Mouse (Mus musculus): Measurements from ENCODE around the gene Gm10073. TPM values are rescaled to one million over a fixed set of nuclear protein-coding genes. Genes with fewer than 3 reads are reported as not detected.

Gm10073 gene
- polyA plus RNA-seq, 1 experiment from 2014 or later = 13.3 TPM

DNA sequence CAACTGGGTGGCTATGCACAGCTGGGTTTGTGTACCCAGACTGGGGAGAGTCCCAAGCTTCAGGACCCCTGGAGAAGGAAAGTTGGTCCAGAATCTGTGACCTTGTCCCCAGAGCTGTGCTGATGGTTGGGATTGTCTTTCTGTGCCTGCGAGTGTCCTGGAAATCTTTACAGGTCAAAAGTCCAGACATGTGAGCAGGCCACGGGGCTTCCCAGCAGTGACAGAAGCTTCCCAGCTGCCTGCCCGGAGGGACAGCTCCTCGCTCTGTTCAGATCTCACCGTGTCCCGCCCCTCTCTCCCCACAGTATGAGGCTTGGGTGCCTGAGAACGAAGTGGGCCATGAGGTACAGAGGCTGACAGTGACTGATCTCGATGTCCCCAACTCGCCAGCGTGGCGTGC, 32.3 kb downstream of the Gm10073 start:
- ATAC-seq (ENCODE audit: insufficient number of reproducible peaks, low FRiP score, low TSS enrichment, low read depth) = no peak
- H3K36me3 ChIP-seq = peaks cover 52% of the 10 kb centered on the region

DNA sequence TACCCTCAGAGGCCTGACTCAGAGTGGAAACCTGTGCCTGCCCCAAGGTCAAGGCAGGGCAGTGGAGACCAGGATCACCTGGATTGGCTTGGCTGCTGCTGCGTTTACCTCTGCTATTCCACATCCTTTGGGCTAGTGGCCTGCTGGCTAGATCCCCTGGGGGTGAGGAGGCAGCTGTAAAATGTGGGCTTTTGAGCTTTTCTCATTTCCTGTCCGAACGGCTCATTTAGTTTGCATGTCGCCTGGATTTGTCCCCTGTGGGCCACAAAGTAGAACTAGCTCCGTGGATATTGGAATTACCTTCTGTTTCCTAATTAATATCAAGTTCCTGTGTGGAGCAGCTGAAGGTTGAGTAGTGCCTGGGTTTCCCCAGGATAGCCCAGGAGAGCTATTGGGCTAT, 34.1 kb downstream of the Gm10073 start:
- Histone ChIP-seq H3K4me3 (no peak overlapping the region), H3K27ac (no peak overlapping the region), H3K36me3 (peaks cover 36% of the 10 kb centered on the region), H3K9ac (no peak overlapping the region), H3K27me3 (no peaks in the 10 kb centered on the region), H3K4me2 (no peak overlapping the region), H3K9me3 (no peaks in the 10 kb centered on the region), H3K4me1 (peaks cover 10% of the 10 kb centered on the region)
- WGBS = 27% methylated on average over 5 of the region's 5 CpGs
- no peak for ATAC-seq (ENCODE audit: insufficient number of reproducible peaks, low FRiP score, low TSS enrichment, low read depth)

More for the DNA sequence above, 32.3 kb downstream of the Gm10073 start:
- Histone ChIP-seq H3K4me2 (no peak overlapping the region), H3K9me3 (no peaks in the 10 kb centered on the region), H3K27me3 (no peaks in the 10 kb centered on the region), H3K27ac (no peak overlapping the region), H3K4me3 (no peak overlapping the region), H3K9ac (no peak overlapping the region), H3K4me1 (0 out of 2 replicates have a peak, but pooled peaks cover 3% of the 10 kb centered on the region)
- 83% methylated on average over 11 of the region's 11 CpGs for WGBS

DNA sequence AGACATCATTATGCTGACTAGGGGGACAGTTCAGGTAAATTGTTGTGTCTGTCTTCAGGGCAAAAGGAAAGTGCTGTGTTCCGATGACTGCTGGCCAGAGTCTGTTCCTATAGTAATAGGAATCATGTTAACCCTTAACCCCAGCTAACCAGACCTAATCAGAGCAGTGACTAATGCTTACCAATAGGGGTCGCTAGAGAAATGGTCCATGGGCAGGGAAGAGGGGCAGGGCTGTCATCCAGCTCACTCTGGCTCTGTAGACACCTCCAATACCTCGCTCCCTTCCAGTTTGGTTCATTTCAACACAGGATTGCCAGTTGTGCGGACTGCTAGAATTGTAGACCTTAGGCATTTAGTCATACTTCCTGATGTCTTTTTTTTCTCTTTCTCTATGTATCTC, 37.8 kb downstream of the Gm10073 start:
- Histone ChIP-seq H3K9ac (no peak overlapping the region), H3K9me3 (no peaks in the 10 kb centered on the region), H3K4me2 (no peak overlapping the region), H3K4me1 (peaks cover 22% of the 10 kb centered on the region), H3K27ac (no peak overlapping the region), H3K36me3 (peaks cover 15% of the 10 kb centered on the region), H3K4me3 (no peak overlapping the region), H3K27me3 (no peaks in the 10 kb centered on the region)
- ATAC-seq (ENCODE audit: insufficient number of reproducible peaks, low FRiP score, low TSS enrichment, low read depth) = no peak
- WGBS = 74% methylated on average over 4 of the region's 4 CpGs

DNA sequence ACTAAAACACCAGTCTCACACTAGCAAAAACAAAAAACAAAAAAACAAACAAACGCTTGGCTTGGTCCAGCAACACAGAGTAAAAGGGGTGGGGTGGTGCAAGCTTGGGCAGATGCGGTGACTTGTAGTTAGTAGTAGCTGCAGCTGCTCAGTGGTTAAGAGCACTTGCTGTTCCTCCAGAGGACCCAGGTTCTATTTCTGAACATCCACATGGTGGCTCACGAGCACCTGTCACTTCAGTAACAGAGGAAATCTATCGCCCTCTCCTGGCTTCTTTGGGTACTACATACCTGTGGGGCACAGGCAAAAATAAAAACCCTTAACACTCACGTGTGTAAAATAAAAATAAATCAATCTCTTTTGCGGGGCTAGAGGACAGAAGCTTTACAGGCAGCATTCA, 38.8 kb downstream of the Gm10073 start:
- Histone ChIP-seq H3K4me3 (no peak overlapping the region), H3K4me1 (peaks cover 22% of the 10 kb centered on the region), H3K9me3 (no peaks in the 10 kb centered on the region), H3K9ac (no peak overlapping the region), H3K27ac (no peak overlapping the region), H3K27me3 (no peaks in the 10 kb centered on the region), H3K4me2 (no peak overlapping the region), H3K36me3 (peaks cover 13% of the 10 kb centered on the region)
- 34% methylated on average over 6 of the region's 6 CpGs for WGBS
- no peak for ATAC-seq (ENCODE audit: insufficient number of reproducible peaks, low FRiP score, low TSS enrichment, low read depth)

DNA sequence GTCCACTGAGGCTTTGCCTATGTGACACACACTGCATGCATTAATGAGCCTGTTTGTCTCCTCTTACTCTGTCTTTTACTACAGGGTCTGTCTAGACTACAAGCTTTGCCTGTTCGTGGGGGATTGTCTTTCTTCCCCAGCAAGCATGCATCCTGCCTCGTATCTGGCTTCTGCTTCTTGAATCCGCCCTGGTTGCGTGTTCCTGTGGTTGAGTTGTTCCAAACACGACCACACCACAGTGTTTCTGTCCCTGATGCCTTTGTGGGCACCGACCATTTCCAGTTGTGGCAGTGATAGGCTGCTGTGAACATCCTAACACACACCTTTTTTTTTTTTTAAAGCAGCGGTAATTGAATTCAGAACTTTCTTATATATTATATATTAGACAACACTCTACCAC, 39.6 kb downstream of the Gm10073 start:
- Histone ChIP-seq H3K27me3 (no peaks in the 10 kb centered on the region), H3K9ac (no peak overlapping the region), H3K36me3 (peaks cover 13% of the 10 kb centered on the region; the same call in 1 of the 2 replicates), H3K4me1 (peaks cover 22% of the 10 kb centered on the region), H3K27ac (no peak overlapping the region), H3K9me3 (no peaks in the 10 kb centered on the region), H3K4me3 (no peak overlapping the region), H3K4me2 (no peak overlapping the region)
- ATAC-seq (ENCODE audit: insufficient number of reproducible peaks, low FRiP score, low TSS enrichment, low read depth) = no peak
- WGBS = 55% methylated on average over 7 of the region's 7 CpGs

DNA sequence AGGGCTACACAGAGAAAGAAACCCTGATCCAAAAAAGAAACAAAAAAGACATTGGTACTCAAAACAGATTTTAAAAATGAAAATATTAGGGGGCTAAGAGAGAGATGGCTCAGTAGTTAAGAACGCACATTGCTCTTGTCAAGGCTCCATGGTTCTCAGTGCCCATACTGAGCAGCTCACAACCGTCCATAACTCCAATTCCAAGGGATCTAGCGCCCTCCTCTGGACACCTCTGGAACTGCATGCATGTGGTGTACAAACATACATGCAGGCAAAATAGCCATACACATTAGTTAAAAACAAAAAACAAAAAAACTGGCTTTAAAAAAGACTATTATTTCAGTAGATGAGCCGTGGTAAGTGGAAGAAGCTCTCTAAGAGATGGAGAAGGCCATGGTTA, 42.7 kb downstream of the Gm10073 start:
- ATAC-seq (ENCODE audit: insufficient number of reproducible peaks, low FRiP score, low TSS enrichment, low read depth) = no peak
- WGBS = 78% methylated on average over 4 of the region's 4 CpGs
- peaks cover 6% of the 10 kb centered on the region; the same call in 1 of the 2 replicates for H3K36me3 ChIP-seq
- H3K4me3 ChIP-seq = no peak overlapping the region
- H3K9ac ChIP-seq = no peak overlapping the region
- no peak overlapping the region for H3K4me2 ChIP-seq
- peaks cover 30% of the 10 kb centered on the region for H3K4me1 ChIP-seq
- H3K27ac ChIP-seq = no peak overlapping the region
- H3K9me3 ChIP-seq = no peaks in the 10 kb centered on the region
- no peaks in the 10 kb centered on the region for H3K27me3 ChIP-seq

DNA sequence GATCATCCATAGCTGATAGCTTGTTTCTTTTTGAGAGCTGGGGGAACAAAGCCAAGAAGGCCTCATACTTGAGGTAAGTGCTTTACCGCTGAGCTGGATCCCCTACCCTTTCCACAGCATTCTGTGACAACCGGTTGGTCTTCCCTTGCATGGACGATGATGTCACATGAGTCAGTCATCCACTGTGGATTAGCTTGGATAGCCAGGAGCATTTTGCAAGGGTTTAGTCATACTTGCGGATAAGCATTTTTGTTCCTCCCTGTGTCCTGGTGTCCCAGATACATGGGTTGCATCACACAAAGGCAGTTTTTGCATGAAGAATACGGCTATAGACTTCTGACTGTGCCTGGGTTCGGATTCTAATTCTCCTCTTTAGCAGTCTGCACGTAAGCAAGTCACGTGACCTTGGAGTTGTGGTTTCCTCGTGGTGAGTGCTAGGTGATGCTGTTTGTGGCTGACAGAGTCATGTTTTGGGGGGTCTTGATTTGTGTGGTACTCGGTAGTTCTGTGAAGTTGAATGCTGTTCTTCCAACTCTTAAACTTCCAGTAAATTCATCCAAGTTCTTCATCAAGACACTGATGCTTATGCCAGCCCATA, 43.3 kb downstream of the Gm10073 start:
- H3K9ac ChIP-seq = no peak overlapping the region
- H3K9me3 ChIP-seq = no peaks in the 10 kb centered on the region
- H3K4me1 ChIP-seq = peaks cover 32% of the 10 kb centered on the region
- no peaks in the 10 kb centered on the region for H3K27me3 ChIP-seq
- WGBS = 88% methylated on average over 10 of the region's 10 CpGs
- H3K36me3 ChIP-seq = peaks cover 6% of the 10 kb centered on the region; the same call in 1 of the 2 replicates
- H3K4me3 ChIP-seq = no peak overlapping the region
- H3K4me2 ChIP-seq = no peak overlapping the region
- no peak for ATAC-seq (ENCODE audit: insufficient number of reproducible peaks, low FRiP score, low TSS enrichment, low read depth)
- H3K27ac ChIP-seq = no peak overlapping the region

DNA sequence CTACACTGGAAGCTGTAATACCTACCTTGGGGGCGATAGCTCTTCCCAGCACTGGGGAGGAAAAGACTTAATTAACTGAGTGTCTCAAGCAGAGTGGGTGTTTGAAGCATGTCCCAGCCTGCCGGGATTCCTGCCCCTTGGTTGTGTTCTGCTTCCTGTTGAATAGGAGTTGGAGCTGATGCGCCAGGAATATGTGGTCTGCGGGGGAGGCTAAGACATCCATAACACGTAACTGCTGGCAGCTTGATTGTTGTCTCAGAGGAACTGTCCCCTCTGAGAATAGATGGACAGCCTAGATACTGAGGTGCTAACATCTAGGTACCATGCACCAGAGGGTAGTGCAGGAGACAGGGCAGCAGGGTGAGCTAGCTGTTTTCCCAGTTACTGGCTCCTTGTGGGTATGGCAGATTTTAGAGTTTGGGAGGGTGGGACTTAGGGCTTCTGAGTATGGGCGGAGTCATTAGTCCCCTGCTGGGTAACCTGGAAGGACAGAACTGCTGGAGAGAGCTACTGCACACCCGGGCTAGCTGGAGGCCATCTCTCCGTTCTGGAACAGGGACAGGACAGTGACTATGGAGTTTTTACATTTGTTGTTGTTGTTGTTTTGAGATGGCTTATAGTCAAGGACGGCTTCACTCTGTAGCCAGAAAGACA, 44.5 kb downstream of the Gm10073 start:
- Histone ChIP-seq H3K9ac (no peak overlapping the region), H3K4me1 (peaks cover 22% of the 10 kb centered on the region), H3K4me3 (no peak overlapping the region), H3K27me3 (no peaks in the 10 kb centered on the region), H3K27ac (peak overlapping the region; percentile 47; the same call in 1 of the 2 replicates), H3K9me3 (no peaks in the 10 kb centered on the region), H3K4me2 (no peak overlapping the region), H3K36me3 (peaks cover 6% of the 10 kb centered on the region; the same call in 1 of the 2 replicates)
- WGBS = 71% methylated on average over 9 of the region's 9 CpGs
- no peak for ATAC-seq (ENCODE audit: insufficient number of reproducible peaks, low FRiP score, low TSS enrichment, low read depth)

DNA sequence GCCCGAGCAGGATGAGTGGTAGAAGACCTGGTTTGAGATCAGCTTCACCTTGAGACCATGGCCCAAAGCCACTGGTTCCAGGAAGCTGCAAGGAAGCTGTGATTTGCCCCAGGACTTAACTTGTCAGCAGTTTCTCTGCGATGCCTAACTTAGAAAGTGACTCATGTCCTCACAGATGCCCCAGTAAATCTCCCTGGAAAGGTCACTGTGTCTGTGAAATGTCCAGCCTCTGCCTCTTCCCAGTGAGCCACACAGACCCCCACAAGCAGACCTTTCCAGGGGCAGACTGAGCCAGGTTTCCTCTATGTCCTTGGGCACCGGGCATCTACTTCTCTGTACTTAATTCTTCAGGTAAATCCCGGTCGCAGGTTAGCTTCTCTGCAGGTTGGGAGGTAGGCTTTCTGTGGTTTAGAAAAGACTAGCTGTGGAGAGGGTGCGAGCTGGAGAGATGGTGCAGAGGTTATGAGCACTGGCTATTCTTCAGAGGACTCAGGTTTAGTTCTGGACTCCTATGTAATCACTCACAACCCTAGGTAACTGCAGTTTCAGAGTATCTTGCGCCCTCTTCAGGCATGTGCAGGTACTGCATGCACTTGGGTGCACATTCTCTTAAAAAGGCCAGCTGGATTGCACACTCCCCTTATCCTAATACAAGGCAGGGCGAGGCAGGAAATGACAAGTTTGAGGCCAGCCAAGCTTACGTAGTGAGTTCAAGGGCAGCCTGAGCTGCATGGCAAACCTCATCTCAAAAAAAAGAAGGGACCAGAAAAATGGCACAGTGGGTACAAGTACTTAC, 45.8 kb downstream of the Gm10073 start:
- H3K36me3 ChIP-seq = peaks cover 3% of the 10 kb centered on the region; the same call in 1 of the 2 replicates

DNA sequence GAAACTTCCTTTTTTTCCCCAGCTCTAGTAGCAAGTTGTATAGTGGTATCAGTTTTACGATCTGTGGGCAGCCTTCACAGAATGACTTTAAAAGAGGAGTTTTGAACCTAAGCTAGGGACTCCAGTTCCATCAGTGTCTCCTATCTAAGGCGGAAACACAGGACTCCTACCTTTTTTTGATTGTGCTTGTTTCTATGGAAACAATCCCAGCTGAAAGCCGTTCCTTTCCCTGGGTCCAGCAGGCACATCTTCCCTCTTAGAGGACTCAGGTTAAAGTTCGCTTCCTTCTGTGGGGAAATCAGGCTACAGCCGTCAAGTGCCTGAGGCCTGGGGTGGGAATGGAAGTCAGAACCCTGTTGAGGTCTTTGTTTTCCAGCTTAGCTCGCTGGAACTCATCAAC, 46.5 kb downstream of the Gm10073 start:
- H3K9me3 ChIP-seq = no peaks in the 10 kb centered on the region
- H3K27ac ChIP-seq = no peak overlapping the region; the same call in 1 of the 2 replicates
- H3K36me3 ChIP-seq = peaks cover 3% of the 10 kb centered on the region; the same call in 1 of the 2 replicates
- H3K4me2 ChIP-seq = no peak overlapping the region
- H3K4me3 ChIP-seq = no peak overlapping the region
- no peak overlapping the region for H3K9ac ChIP-seq
- 44% methylated on average over 6 of the region's 6 CpGs for WGBS
- H3K4me1 ChIP-seq = peaks cover 20% of the 10 kb centered on the region
- no peaks in the 10 kb centered on the region for H3K27me3 ChIP-seq
- no peak for ATAC-seq (ENCODE audit: insufficient number of reproducible peaks, low FRiP score, low TSS enrichment, low read depth)

More for the DNA sequence above, 45.8 kb downstream of the Gm10073 start:
- H3K9me3 ChIP-seq = no peaks in the 10 kb centered on the region
- ATAC-seq (ENCODE audit: insufficient number of reproducible peaks, low FRiP score, low TSS enrichment, low read depth) = no peak
- no peak overlapping the region for H3K9ac ChIP-seq
- no peak overlapping the region for H3K4me3 ChIP-seq
- H3K4me2 ChIP-seq = no peak overlapping the region
- H3K4me1 ChIP-seq = peaks cover 15% of the 10 kb centered on the region
- H3K27ac ChIP-seq = peak overlapping the region; percentile 33; the same call in 1 of the 2 replicates
- H3K27me3 ChIP-seq = no peaks in the 10 kb centered on the region
- 85% methylated on average over 9 of the region's 9 CpGs for WGBS

Measured in limb, embryonic 15.5 days (tissue).